Mouse (Mus musculus) kidney, adult 2 months (tissue): Measurements from ENCODE around the gene Gm28729.

Experiments used
- CTCF ChIP-seq: fragments of 200-500 bp; conservative IDR thresholded peaks from 2 replicates; pipeline ENCODE4 v1.5.1; 2011; ENCODE audit warnings: low read depth, mild to moderate bottlenecking, control low read depth, low read length, moderate library complexity, mixed read lengths; ENCODE audit not compliant: insufficient read depth, insufficient read length
- POLR2A ChIP-seq: fragments of 200-500 bp; IDR thresholded peaks from one replicate; pipeline ENCODE4 v1.6.1; 2011; ENCODE audit warnings: low read depth, low read length, control low read depth

DNA sequence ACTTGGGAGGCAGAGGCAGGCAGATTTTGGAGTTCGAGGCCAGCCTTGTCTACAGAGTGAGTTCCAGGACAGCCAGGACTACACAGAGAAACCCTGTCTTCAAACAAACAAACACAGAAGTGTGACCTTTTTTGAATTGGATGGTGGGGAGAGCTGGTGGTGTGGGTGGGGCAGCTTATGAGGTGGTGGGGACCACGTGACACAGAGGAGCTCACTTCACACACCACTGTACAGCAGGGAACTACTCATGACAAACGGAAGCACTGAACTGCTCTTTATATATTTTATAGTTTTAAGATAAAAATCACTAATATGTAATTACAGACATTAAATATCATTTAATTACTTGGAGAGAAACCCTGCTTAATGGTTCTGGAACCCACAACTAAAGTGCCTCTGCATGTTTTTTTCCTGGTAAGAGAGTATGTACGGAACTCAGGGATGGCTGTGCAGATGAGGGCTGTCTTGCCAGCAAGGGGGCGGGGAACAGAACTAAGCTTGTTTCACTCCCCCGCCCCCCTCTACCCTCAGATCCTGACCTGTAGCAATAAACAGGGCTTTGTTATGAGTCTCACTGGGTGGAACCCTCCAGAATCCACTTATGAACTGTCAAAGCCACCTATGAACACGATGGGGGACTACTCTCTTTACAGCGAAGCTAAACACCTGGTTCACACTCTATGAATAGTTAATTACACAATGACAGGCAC lies 55.4 kb downstream of the Gm28729 start:
- no peak for TF ChIP-seq POLR2A
- no peak for TF ChIP-seq CTCF
